Mouse (Mus musculus) liver, embryonic 12.5 days (tissue): Measurements from ENCODE around the gene Adam12. TPM values are rescaled to one million over a fixed set of nuclear protein-coding genes. Genes with fewer than 3 reads are reported as not detected.

Experiments
- ATAC-seq: fragments of 200-750 bp; cut with Nextera tagmentation; 2 replicates; pipeline ENCODE4 v1.8.0; 2017; ENCODE audit warnings: moderate number of reproducible peaks, mild to moderate bottlenecking, moderate library complexity
- H3K27ac ChIP-seq: fragments of 300-500 bp; sonication (generic); 2 replicates; pipeline ENCODE4 v1.5.1; 2016; ENCODE audit warnings: mild to moderate bottlenecking
- H3K27me3 ChIP-seq: fragments of 300-500 bp; sonication (generic); replicated peaks from 2 replicates; pipeline ENCODE4 v1.6.1; 2016; ENCODE audit warnings: mild to moderate bottlenecking, moderate library complexity
- H3K36me3 ChIP-seq: fragments of 300-500 bp; sonication (generic); 2 replicates; pipeline ENCODE4 v1.6.1; 2016; ENCODE audit warnings: mild to moderate bottlenecking, moderate library complexity
- H3K4me1 ChIP-seq: fragments of 300-500 bp; sonication (generic); 2 replicates; pipeline ENCODE4 v1.6.1; 2016
- H3K4me2 ChIP-seq: fragments of 300-500 bp; sonication (generic); 2 replicates; pipeline ENCODE4 v1.6.1; 2016; ENCODE audit warnings: mild to moderate bottlenecking, moderate library complexity
- H3K4me3 ChIP-seq: fragments of 300-500 bp; sonication (generic); 2 replicates; pipeline ENCODE4 v1.5.1; 2016; ENCODE audit warnings: mild to moderate bottlenecking, moderate library complexity
- H3K9ac ChIP-seq: fragments of 300-500 bp; sonication (generic); 2 replicates; pipeline ENCODE4 v1.6.1; 2016; ENCODE audit warnings: mild to moderate bottlenecking, moderate library complexity
- H3K9me3 ChIP-seq: fragments of 300-500 bp; sonication (generic); replicated peaks from 2 replicates; pipeline ENCODE4 v1.6.1; 2016; ENCODE audit warnings: mild to moderate bottlenecking, moderate library complexity
- WGBS: fragments of 180-500 bp; shearing (Covaris S2); methylation state at CpG from one replicate; pipeline ENCODE4 v1.1.7; 2016; ENCODE audit not compliant: insufficient replicate concordance; 5-methylcytosine and 5-hydroxymethylcytosine counted together
- polyA plus RNA-seq: library from polyadenylated mRNA; unstranded; fragments of >200 nt; fragmentation: Nextera tagmentation; extraction: Ambion mirVana; gene quantifications from 2 replicates; pipeline ENCODE4 v1.2.1, GENCODE M21; 2016

Adam12 gene
- polyA plus RNA-seq, 1 experiment from 2014 or later = 6.5 TPM

DNA sequence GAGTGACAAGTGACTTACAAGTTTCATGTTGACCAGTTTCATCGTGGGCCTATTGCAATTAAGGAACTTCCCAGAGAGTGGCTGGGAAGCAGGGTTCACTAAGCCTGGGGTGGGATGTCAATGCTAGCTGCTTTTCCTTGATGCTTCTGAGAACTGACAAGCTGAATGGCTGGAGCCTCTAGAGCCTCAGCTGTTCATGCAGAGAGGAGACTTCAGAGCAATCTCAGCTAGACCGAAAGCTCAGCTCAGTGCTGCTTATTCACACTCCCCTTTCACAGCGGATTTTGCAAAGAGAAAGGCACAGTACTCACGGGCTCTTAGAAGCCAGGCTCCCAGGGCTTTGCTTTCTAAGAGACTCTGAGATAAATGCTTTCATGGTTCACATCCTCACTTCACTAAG lies 295.6 kb downstream of the Adam12 start:
- Histone ChIP-seq H3K27me3 (no peaks in the 10 kb centered on the region), H3K4me2 (no peak overlapping the region), H3K9me3 (no peaks in the 10 kb centered on the region), H3K9ac (no peak overlapping the region), H3K27ac (no peak overlapping the region), H3K4me3 (no peak overlapping the region), H3K36me3 (no peaks in the 10 kb centered on the region), H3K4me1 (no peaks in the 10 kb centered on the region)
- WGBS = 52% methylated on average over 4 of the region's 4 CpGs
- ATAC-seq = no peak

DNA sequence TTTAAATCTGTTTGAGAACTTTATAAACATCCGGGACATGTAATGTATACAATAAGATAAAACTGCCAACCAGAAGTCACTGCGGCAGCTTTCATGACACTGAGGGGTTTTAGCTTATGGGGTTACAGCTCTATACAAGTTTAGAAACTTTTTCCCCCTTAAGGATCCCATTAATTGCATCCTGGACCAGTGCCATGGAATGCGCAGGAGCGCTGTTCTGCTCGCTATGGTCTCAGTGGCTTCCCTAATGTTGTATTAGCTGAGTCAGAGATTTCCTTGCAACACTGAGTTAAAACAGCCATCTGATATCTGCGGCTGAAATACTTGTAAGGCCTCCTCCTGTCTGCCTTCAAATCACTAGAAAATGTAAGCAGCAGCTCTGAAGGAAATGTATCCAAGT lies 298.6 kb downstream of the Adam12 start:
- Histone ChIP-seq H3K36me3 (no peaks in the 10 kb centered on the region), H3K4me3 (no peak overlapping the region), H3K4me2 (no peak overlapping the region), H3K27me3 (no peaks in the 10 kb centered on the region), H3K27ac (no peak overlapping the region), H3K9ac (no peak overlapping the region), H3K9me3 (no peaks in the 10 kb centered on the region), H3K4me1 (no peaks in the 10 kb centered on the region)
- ATAC-seq = no peak
- WGBS = 71% methylated on average over 6 of the region's 6 CpGs

DNA sequence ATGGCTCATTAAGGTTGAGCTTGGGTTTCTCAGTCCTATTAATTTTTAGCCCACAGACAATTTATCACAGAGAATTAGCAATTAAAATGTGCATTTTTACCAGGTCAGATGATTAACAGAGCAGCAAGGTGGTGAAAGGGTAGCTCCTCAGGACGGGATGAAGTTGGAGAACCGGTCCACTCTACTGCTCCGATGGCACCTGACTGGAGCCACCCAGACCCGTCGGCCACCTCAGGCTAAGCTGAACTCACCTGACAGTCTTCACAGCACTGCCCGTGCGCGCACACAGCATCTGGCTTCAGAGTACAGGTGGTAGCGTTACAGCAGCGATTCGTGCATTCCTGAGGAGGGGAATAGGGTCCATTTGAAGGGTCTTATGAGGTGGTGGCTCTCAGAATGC lies 300.5 kb downstream of the Adam12 start:
- Histone ChIP-seq H3K27ac (no peak overlapping the region), H3K9ac (no peak overlapping the region), H3K4me3 (no peak overlapping the region), H3K9me3 (no peaks in the 10 kb centered on the region), H3K27me3 (no peaks in the 10 kb centered on the region), H3K4me1 (no peaks in the 10 kb centered on the region), H3K4me2 (no peak overlapping the region), H3K36me3 (no peaks in the 10 kb centered on the region)
- ATAC-seq = no peak
- 83% methylated on average over 11 of the region's 11 CpGs for WGBS

DNA sequence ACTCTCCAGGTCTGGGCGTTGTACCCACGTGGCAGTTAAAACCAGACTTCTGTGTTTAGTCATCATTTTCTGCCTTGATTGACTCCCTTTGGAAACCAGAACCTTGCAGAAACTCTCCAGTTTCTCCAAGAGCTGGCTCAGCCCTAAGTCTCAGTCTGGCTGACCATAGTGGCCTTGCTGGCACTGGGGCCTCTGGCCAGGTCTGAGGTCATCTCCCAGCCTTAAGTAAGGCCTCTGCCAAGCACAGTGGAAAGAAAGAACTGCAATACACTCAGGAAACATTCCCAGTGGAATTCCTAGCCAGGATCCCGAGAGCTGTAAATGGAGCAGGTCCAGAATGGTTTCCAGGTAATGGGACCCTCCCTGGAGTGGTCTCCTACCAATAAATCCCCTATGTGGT lies 303.0 kb downstream of the Adam12 start:
- no peak overlapping the region for H3K27ac ChIP-seq
- no peak overlapping the region for H3K4me2 ChIP-seq
- H3K4me3 ChIP-seq = no peak overlapping the region
- H3K4me1 ChIP-seq = peaks cover 4% of the 10 kb centered on the region; the same call in 1 of the 2 replicates
- H3K9me3 ChIP-seq = no peaks in the 10 kb centered on the region
- whole genome bisulfite sequencing = 62% methylated on average over 3 of the region's 3 CpGs
- ATAC-seq = no peak
- no peaks in the 10 kb centered on the region for H3K36me3 ChIP-seq
- no peaks in the 10 kb centered on the region for H3K27me3 ChIP-seq
- H3K9ac ChIP-seq = no peak overlapping the region

DNA sequence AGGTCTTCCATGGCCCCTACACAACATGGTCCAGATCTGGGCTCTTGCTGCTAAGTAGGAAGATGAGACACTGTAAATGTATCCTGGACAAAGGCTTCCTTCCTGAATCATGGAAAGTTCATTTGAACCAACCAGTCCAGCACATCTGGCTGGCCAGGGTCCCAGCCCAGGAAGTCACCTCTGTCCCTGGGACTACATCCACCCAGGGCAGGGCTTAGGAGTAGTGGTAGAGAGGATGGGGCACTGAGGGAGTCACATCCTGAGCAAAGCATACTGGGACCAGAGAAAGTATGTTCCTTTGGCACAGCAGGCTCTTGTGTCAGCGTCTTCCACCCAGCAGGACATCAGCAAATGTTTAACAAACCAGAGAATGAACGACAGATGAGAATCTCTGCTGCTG lies 306.2 kb downstream of the Adam12 start:
- Histone ChIP-seq H3K4me3 (no peak overlapping the region), H3K36me3 (no peaks in the 10 kb centered on the region), H3K4me1 (peaks cover 7% of the 10 kb centered on the region; the same call in 1 of the 2 replicates), H3K4me2 (no peak overlapping the region), H3K9ac (no peak overlapping the region), H3K27me3 (no peaks in the 10 kb centered on the region), H3K27ac (no peak overlapping the region), H3K9me3 (no peaks in the 10 kb centered on the region)
- no peak for ATAC-seq
- WGBS = 57% methylated on average over 2 of the region's 2 CpGs

DNA sequence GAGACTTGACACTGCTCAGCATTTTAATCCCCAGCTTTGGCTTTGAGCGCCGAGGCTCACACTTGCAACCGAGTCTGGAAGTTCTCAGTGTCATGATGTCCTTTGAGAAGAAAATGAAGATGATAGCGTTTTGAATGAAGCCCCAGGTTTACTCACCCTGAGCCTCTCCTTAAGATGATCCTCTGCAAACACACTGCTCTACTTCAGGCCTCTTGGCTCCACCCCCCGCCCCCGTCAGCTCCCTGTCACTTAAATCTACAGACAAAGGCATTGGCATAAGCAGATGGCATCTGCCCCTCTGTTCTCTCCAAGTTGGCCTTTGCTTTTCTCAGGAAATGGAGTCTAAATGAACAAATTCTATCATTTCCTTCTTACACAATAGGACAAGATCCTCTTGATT lies 308.0 kb downstream of the Adam12 start:
- no peaks in the 10 kb centered on the region for H3K9me3 ChIP-seq
- H3K9ac ChIP-seq = no peak overlapping the region
- H3K36me3 ChIP-seq = no peaks in the 10 kb centered on the region
- peak overlapping the region; percentile 2; the same call in 1 of the 2 replicates for H3K27ac ChIP-seq
- H3K27me3 ChIP-seq = no peaks in the 10 kb centered on the region
- peaks cover 7% of the 10 kb centered on the region; the same call in 1 of the 2 replicates for H3K4me1 ChIP-seq
- 55% methylated on average over 6 of the region's 6 CpGs for WGBS
- H3K4me3 ChIP-seq = no peak overlapping the region
- no peak for ATAC-seq
- H3K4me2 ChIP-seq = no peak overlapping the region

DNA sequence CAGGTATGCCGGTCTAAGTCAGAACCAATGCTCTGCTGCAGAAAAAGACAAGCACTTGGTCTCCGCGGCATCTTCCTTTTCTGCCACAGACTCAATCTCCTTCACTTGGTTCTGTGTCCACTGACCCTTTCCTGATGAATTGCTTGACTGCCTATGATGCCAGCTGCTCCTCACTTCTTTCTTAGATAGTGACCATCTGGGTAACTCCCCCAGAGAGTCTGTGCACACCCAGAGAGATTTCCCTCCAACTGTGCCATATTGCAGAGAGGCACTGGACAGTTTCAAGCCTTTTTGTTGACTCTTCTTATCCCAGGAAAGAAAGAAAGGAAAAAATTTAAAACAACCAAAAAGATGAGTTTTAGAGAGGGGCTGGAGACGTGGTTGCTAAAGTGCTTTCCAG lies 310.7 kb downstream of the Adam12 start:
- no peak for ATAC-seq
- no peaks in the 10 kb centered on the region for H3K9me3 ChIP-seq
- 79% methylated on average over 4 of the region's 4 CpGs for WGBS
- no peak overlapping the region for H3K9ac ChIP-seq
- H3K4me3 ChIP-seq = no peak overlapping the region
- H3K27me3 ChIP-seq = no peaks in the 10 kb centered on the region
- H3K4me1 ChIP-seq = peaks cover 7% of the 10 kb centered on the region; the same call in 1 of the 2 replicates
- H3K36me3 ChIP-seq = no peaks in the 10 kb centered on the region
- H3K27ac ChIP-seq = no peak overlapping the region
- no peak overlapping the region for H3K4me2 ChIP-seq

DNA sequence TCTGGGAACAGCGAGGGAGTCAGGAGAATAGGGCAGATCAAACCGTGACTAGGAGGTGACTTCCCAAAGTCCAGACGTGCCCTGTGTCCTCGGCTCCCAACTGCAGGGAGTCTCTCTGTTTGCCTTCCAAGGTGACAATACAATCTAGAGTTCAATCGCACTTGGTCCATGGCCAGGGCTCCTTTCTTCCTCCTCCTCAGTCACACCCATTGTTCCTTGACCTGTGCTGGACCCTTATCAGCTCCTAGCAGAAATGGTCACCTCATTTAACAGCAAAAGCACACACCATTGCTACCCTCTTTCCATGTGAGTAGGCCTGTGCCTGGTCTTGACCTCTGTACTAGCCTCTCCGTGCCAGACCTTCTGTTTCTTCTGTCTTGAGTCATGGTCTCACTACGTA lies 311.2 kb downstream of the Adam12 start:
- 49% methylated on average over 7 of the region's 7 CpGs for WGBS
- Histone ChIP-seq H3K9ac (no peak overlapping the region), H3K9me3 (no peaks in the 10 kb centered on the region), H3K36me3 (no peaks in the 10 kb centered on the region), H3K4me1 (peaks cover 7% of the 10 kb centered on the region; the same call in 1 of the 2 replicates), H3K27ac (no peak overlapping the region), H3K4me2 (no peak overlapping the region), H3K27me3 (no peaks in the 10 kb centered on the region), H3K4me3 (no peak overlapping the region)
- no peak for ATAC-seq

DNA sequence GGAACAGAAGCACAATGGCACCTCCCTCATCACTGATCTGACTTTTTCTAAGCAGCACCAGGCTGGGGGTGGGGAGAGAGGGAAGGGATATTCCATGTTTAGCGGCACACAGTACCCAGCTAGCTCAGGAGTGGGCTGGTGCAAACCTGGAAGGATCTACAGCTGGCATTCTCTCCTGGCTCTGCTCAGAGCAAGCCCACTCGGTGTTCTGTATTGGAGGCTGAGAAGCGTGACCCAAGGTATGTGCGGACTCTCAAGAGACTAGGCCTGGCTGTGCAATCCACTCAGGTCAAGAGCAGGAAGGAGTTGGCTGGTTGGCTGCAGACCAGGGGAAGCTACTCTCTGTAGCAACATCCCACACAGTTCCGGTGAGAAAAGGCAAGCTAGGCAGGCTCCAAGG lies 312.0 kb downstream of the Adam12 start:
- Histone ChIP-seq H3K9ac (no peak overlapping the region), H3K9me3 (no peaks in the 10 kb centered on the region), H3K4me2 (no peak overlapping the region), H3K4me3 (no peak overlapping the region), H3K36me3 (no peaks in the 10 kb centered on the region), H3K27ac (no peak overlapping the region), H3K27me3 (no peaks in the 10 kb centered on the region), H3K4me1 (peaks cover 7% of the 10 kb centered on the region; the same call in 1 of the 2 replicates)
- WGBS = 80% methylated on average over 5 of the region's 5 CpGs
- no peak for ATAC-seq

DNA sequence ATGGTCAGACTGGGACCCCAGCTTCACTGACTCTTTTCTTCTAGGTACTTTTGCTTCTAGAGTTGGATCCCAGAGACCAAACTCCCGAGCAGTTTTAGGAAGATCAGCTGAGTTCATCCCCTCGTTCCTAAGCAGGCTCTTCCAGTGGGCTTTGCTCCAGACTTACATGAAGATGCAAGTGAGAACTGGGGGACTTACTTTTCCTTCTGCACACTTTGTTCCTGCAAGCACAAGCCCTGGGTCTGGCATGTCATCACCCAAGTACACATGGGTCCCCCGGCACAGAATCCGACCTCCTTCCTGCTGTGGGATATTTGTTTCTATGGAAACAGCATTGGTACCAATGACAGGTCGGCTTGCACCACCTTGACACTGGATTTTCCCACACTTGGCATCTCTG lies 312.6 kb downstream of the Adam12 start:
- no peak overlapping the region for H3K4me3 ChIP-seq
- H3K36me3 ChIP-seq = no peaks in the 10 kb centered on the region
- WGBS = 69% methylated on average over 5 of the region's 5 CpGs
- H3K4me1 ChIP-seq = peaks cover 7% of the 10 kb centered on the region; the same call in 1 of the 2 replicates
- H3K4me2 ChIP-seq = no peak overlapping the region
- H3K27me3 ChIP-seq = no peaks in the 10 kb centered on the region
- no peak overlapping the region for H3K9ac ChIP-seq
- no peaks in the 10 kb centered on the region for H3K9me3 ChIP-seq
- ATAC-seq = no peak
- H3K27ac ChIP-seq = no peak overlapping the region

DNA sequence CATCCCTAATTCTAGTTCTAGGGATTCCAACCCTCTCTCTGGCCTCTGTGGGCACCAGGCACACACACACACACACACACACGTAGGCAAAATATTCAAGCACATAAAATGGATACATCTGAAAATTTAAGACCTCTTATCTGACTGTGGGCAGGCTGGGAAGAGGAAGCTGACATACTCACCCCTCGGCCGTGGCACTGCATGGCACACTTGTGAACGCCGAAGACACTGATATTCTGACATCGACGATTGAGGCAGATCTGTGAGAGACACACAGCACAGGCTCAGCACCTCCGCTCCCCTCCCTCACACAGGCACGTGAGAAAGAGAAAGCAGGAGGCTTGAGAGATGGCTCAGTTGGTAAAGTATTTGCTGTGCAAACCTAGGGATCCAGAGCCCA lies 315.7 kb downstream of the Adam12 start:
- 54% methylated on average over 9 of the region's 9 CpGs for WGBS
- Histone ChIP-seq H3K27me3 (no peaks in the 10 kb centered on the region), H3K27ac (no peak overlapping the region), H3K9me3 (no peaks in the 10 kb centered on the region), H3K4me3 (no peak overlapping the region), H3K9ac (no peak overlapping the region), H3K4me2 (no peak overlapping the region), H3K36me3 (no peaks in the 10 kb centered on the region), H3K4me1 (no peaks in the 10 kb centered on the region)
- no peak for ATAC-seq

DNA sequence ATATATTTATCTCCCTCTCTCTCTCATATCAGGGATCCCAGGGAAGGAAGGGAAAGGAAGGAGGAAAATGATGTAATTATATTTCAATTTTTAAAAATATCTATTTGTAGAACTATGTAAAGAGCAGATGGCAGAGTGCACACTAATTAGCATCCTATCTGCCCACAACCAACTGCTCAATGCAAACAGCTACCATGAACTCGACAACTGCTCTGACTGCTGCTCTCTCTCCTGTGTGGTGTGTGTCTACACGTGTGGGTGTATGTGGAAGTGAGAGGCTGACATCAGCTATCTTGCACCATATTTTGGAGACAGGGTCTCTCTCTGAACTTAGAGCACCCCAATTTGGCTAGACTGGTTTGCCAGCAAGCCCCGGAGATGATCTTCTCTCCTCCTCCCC lies 320.1 kb downstream of the Adam12 start:
- H3K9me3 ChIP-seq = no peaks in the 10 kb centered on the region
- ATAC-seq = no peak
- peaks cover 3% of the 10 kb centered on the region; the same call in 1 of the 2 replicates for H3K36me3 ChIP-seq
- no peak overlapping the region for H3K4me2 ChIP-seq
- H3K4me1 ChIP-seq = no peaks in the 10 kb centered on the region
- 69% methylated on average over 3 of the region's 3 CpGs for WGBS
- H3K9ac ChIP-seq = no peak overlapping the region
- no peak overlapping the region for H3K27ac ChIP-seq
- H3K27me3 ChIP-seq = no peaks in the 10 kb centered on the region
- no peak overlapping the region for H3K4me3 ChIP-seq

DNA sequence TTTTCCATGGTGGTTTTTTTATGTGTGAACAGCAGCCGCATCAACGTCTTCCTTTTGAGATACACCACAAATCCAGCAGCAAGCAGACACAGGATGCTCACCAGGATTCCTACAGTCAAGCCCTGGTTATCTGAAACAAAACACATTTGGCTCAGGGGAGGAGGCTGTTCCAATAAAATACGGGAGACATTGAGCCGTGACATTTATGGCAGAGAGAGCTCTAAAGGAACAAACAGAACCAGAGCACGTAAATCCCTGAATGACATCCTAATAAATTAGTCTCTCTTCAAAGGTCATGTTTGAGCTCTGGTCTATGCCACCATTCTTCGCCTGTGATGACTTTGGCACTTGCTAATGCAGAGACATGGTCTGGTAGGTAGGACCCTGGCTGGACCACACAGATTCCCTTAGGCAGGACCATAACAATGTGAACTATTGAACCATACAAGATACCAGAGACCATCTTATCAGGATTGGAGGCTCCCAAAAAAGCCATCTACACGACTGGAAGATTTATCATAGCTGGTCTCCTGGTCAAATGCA lies 322.0 kb downstream of the Adam12 start:
- no peaks in the 10 kb centered on the region for H3K27me3 ChIP-seq
- WGBS = 64% methylated on average over 7 of the region's 7 CpGs
- H3K9me3 ChIP-seq = no peaks in the 10 kb centered on the region
- H3K36me3 ChIP-seq = peaks cover 5% of the 10 kb centered on the region; the same call in 1 of the 2 replicates
- no peaks in the 10 kb centered on the region for H3K4me1 ChIP-seq
- no peak overlapping the region for H3K27ac ChIP-seq
- no peak overlapping the region for H3K4me2 ChIP-seq
- H3K9ac ChIP-seq = no peak overlapping the region
- no peak for ATAC-seq
- H3K4me3 ChIP-seq = no peak overlapping the region
